Mouse (Mus musculus) hindbrain, embryonic 13.5 days (tissue): ENCODE measurements around the gene Ttll1. TPM values are rescaled to one million over a fixed set of nuclear protein-coding genes. Genes with fewer than 3 reads are reported as not detected.
"Not testable (repeated sequence)": the region's sequence is repeated elsewhere in the genome, so short reads cannot be mapped to it uniquely, and the experiment has no call there.

ENCODE experiments used
- ATAC-seq: fragments of 200-750 bp; cut with Nextera tagmentation; 2 replicates; pipeline ENCODE4 v1.8.0; 2017; ENCODE audit warnings: moderate TSS enrichment; ENCODE audit not compliant: low FRiP score
- H3K27ac ChIP-seq: fragments of 300-500 bp; sonication (generic); 2 replicates; pipeline ENCODE4 v1.5.1; 2015; ENCODE audit warnings: inconsistent platforms, mild to moderate bottlenecking, moderate library complexity
- H3K27me3 ChIP-seq: fragments of 300-500 bp; sonication (generic); 2 replicates; pipeline ENCODE4 v1.6.1; 2015; ENCODE audit warnings: mild to moderate bottlenecking, inconsistent platforms
- H3K36me3 ChIP-seq: fragments of 300-500 bp; sonication (generic); 2 replicates; pipeline ENCODE4 v1.6.1; 2015; ENCODE audit warnings: mild to moderate bottlenecking, inconsistent platforms
- H3K4me1 ChIP-seq: fragments of 300-500 bp; sonication (generic); replicated peaks from 2 replicates; pipeline ENCODE4 v1.6.1; 2015; ENCODE audit warnings: inconsistent platforms
- H3K4me2 ChIP-seq: fragments of 300-500 bp; sonication (generic); 2 replicates; pipeline ENCODE4 v1.6.1; 2015; ENCODE audit warnings: inconsistent platforms, mild to moderate bottlenecking, moderate library complexity
- H3K4me3 ChIP-seq: fragments of 300-500 bp; sonication (generic); 2 replicates; pipeline ENCODE4 v1.5.1; 2015; ENCODE audit warnings: mild to moderate bottlenecking, inconsistent platforms
- H3K9ac ChIP-seq: fragments of 300-500 bp; sonication (generic); 2 replicates; pipeline ENCODE4 v1.6.1; 2015; ENCODE audit warnings: mild to moderate bottlenecking, inconsistent platforms
- H3K9me3 ChIP-seq: fragments of 300-500 bp; sonication (generic); 2 replicates; pipeline ENCODE4 v1.6.1; 2016; ENCODE audit warnings: inconsistent platforms
- WGBS: fragments of 180-500 bp; shearing (Covaris S2); methylation state at CpG from one replicate; pipeline ENCODE4 v1.1.7; 2015; 5-methylcytosine and 5-hydroxymethylcytosine counted together
- polyA plus RNA-seq: library from polyadenylated mRNA; unstranded; fragments of >200 nt; fragmentation: Nextera tagmentation; extraction: Ambion mirVana; gene quantifications from 2 replicates; pipeline ENCODE4 v1.2.1, GENCODE M21; 2015

Ttll1 gene
- polyA plus RNA-seq, 1 experiment from 2014 or later: 113 TPM

DNA sequence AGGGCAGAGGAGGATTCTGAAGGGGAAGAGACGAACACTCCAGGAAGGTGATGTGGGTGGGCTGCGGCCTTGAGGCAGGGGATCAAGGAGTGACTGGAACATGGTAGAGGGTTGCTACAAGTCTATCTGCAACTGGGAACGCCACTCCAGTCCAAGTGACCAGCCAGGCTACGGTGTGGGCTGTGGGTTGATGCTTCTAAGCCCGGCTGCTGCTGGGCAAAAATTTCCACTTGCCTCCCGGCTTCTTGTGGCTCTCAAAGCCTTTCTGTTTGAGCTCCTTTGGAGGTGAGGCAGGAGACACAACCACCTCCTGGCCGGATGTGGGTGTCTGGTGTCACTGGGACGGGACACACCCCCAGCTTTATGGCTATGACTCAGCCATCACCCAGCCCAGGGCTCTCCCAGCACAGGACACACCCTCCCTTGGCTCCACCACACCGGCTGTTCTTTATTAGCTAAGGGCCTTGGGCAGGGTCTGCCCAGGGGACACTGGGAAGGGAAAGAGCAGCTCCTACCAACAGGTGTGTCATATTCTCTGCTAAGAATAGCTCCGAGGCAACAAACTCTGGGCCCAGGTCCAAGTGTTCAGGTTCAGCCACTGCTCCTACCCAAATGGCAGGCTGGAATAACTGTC, 36.7 kb downstream of the Ttll1 start:
- 71% methylated on average over 10 of the region's 10 CpGs for WGBS
- no peak for ATAC-seq
- no peaks in the 10 kb centered on the region for H3K9me3 ChIP-seq

DNA sequence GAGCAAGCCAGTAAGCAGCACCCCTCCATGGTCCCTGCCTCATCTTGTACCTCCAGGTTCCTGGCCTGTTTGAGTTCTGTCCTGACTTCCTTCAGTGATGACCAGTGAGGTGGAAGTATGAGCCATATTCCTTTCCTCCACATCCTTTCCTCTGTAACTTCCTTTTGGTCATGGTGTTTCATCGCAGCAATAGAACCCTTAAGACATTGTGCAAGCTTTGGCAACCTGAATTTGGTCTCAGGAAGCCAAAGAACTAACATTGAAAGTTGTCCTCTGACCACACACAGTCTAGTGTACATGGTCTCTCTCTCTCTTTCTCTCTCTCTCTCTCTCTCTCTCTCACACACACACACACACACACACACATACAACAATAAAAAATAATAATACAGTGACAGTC, 37.4 kb downstream of the Ttll1 start:
- Histone ChIP-seq H3K4me2 (no peak overlapping the region), H3K9me3 (no peaks in the 10 kb centered on the region), H3K27ac (no peak overlapping the region), H3K9ac (no peak overlapping the region), H3K36me3 (no peaks in the 10 kb centered on the region), H3K4me1 (0 out of 2 replicates have a peak, but pooled peaks cover 6% of the 10 kb centered on the region), H3K27me3 (no peaks in the 10 kb centered on the region), H3K4me3 (no peak overlapping the region)
- ATAC-seq: no peak
- WGBS: 100% methylated on average over 1 of the region's 1 CpGs

More for the DNA sequence above, 36.7 kb downstream of the Ttll1 start:
- 0 out of 2 replicates have a peak, but pooled peaks cover 6% of the 10 kb centered on the region for H3K4me1 ChIP-seq
- no peak overlapping the region for H3K9ac ChIP-seq
- no peak overlapping the region for H3K27ac ChIP-seq
- no peak overlapping the region for H3K4me2 ChIP-seq
- H3K4me3 ChIP-seq: no peak overlapping the region
- H3K27me3 ChIP-seq: no peaks in the 10 kb centered on the region
- H3K36me3 ChIP-seq: no peaks in the 10 kb centered on the region

DNA sequence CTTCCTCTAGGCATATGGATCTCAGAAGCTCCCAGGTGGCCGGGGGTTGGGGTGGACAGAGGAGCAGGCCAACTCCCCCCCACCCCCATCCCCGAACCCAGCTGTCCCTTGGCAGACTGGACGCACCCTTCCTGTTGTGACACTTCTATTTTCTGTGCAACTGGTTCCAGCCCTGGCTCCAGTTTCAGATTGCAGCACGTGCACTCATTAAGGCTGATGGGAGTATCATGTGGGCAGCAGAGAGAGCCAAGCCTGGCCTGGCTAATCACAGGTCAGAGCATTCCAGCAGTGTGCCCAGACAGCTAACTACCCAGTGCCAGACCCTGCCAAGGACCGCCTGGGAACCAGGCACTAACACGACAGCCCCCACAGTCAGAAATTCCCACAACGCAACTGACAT, 39.2 kb downstream of the Ttll1 start:
- ATAC-seq: no peak
- no peak overlapping the region for H3K4me2 ChIP-seq
- no peaks in the 10 kb centered on the region for H3K27me3 ChIP-seq
- 0 out of 2 replicates have a peak, but pooled peaks cover 6% of the 10 kb centered on the region for H3K4me1 ChIP-seq
- 80% methylated on average over 7 of the region's 7 CpGs for WGBS
- no peaks in the 10 kb centered on the region for H3K9me3 ChIP-seq
- H3K27ac ChIP-seq: no peak overlapping the region
- H3K4me3 ChIP-seq: no peak overlapping the region
- no peaks in the 10 kb centered on the region for H3K36me3 ChIP-seq
- H3K9ac ChIP-seq: no peak overlapping the region

GRCm38 (mm10) chr15:83470443-83470842, 40.2 kb downstream of the Ttll1 start:
- Histone ChIP-seq H3K27ac (no peak overlapping the region), H3K27me3 (no peaks in the 10 kb centered on the region), H3K9me3 (no peaks in the 10 kb centered on the region), H3K36me3 (no peaks in the 10 kb centered on the region), H3K9ac (no peak overlapping the region), H3K4me3 (no peak overlapping the region), H3K4me2 (no peak overlapping the region), H3K4me1 (0 out of 2 replicates have a peak, but pooled peaks cover 6% of the 10 kb centered on the region)
- no peak for ATAC-seq
- 85% methylated on average over 8 of the region's 8 CpGs for WGBS

DNA sequence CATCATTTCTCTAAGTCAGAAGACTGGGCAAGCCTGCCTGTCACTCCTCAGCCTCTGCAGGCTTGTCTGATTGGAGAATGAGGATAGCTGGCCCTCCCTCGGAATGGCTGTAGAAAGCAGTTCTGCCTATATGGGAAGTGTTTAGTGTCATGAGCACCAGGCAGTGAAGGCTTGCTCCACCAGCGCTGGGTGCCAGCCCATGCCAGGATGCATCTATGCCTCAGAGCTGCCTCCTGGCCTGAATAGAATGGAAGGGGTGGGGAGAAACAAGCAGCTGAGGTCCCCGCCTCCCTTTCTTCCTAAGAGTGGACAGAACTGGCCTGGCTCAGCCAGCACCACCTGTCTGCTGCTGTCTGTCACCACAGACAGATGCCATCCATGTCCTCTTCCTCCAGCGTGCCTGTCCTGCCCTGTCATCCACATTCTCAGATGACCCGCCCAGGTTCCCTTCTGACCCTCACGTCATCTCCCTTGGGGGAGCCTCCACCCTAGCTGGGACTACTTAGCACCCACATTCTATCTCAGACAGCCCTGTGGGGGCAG, 41.3 kb downstream of the Ttll1 start:
- Histone ChIP-seq H3K4me1 (0 out of 2 replicates have a peak, but pooled peaks cover 5% of the 10 kb centered on the region), H3K4me3 (no peak overlapping the region), H3K9me3 (no peaks in the 10 kb centered on the region), H3K9ac (no peak overlapping the region), H3K36me3 (no peaks in the 10 kb centered on the region), H3K27me3 (no peaks in the 10 kb centered on the region), H3K4me2 (no peak overlapping the region), H3K27ac (no peak overlapping the region)
- 74% methylated on average over 6 of the region's 6 CpGs for WGBS
- ATAC-seq: no peak

DNA sequence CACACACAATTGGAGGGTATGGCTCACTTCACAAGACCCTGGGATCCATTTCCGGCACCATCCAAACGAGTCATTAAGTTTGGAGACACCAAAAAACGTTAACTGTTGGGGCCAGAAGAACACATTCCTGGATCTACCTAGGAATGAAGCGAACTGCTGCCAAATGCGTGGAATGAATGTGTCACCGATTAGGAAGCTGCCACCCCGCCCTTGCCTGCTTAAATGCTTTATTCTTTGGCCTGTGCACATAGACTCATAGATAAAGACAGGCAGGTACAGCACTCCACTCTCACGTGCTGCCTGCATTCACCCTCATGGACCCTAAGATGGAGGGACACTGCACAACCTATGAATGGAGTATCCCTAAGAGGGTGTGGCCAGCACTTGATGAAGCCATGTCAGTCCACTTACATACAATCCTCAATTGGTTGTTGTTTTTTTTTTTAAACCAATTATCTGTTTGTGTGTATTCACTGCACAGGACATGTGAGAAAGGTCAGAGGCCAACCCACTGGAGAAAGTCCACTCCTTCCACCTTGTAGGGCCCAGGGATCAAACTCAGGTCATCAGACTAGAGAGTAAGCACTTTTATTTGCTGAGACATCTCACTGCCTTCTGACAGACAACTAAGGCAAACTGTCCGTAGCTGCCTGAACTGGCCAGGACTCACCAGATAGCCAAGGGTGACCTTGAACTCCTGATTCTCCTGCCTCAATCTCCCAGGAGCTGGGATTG, 43.3 kb downstream of the Ttll1 start:
- Histone ChIP-seq H3K9me3 (no peaks in the 10 kb centered on the region), H3K27ac (no peak overlapping the region), H3K27me3 (no peaks in the 10 kb centered on the region), H3K4me3 (no peak overlapping the region), H3K9ac (no peak overlapping the region), H3K4me1 (peaks cover 11% of the 10 kb centered on the region), H3K36me3 (no peaks in the 10 kb centered on the region), H3K4me2 (no peak overlapping the region)
- WGBS: 88% methylated on average over 9 of the region's 9 CpGs
- no peak for ATAC-seq

- ATAC-seq: no peak
- 81% methylated on average over 4 of the region's 4 CpGs for WGBS
- no peaks in the 10 kb centered on the region for H3K36me3 ChIP-seq
- H3K27ac ChIP-seq: no peak overlapping the region
- no peaks in the 10 kb centered on the region for H3K27me3 ChIP-seq
- no peaks in the 10 kb centered on the region for H3K9me3 ChIP-seq
- H3K9ac ChIP-seq: no peak overlapping the region
- peaks cover 11% of the 10 kb centered on the region for H3K4me1 ChIP-seq
- no peak overlapping the region for H3K4me2 ChIP-seq
- H3K4me3 ChIP-seq: no peak overlapping the region
Measured at GRCm38 (mm10) chr15:83466331-83466730, 44.4 kb downstream of the Ttll1 start.

DNA sequence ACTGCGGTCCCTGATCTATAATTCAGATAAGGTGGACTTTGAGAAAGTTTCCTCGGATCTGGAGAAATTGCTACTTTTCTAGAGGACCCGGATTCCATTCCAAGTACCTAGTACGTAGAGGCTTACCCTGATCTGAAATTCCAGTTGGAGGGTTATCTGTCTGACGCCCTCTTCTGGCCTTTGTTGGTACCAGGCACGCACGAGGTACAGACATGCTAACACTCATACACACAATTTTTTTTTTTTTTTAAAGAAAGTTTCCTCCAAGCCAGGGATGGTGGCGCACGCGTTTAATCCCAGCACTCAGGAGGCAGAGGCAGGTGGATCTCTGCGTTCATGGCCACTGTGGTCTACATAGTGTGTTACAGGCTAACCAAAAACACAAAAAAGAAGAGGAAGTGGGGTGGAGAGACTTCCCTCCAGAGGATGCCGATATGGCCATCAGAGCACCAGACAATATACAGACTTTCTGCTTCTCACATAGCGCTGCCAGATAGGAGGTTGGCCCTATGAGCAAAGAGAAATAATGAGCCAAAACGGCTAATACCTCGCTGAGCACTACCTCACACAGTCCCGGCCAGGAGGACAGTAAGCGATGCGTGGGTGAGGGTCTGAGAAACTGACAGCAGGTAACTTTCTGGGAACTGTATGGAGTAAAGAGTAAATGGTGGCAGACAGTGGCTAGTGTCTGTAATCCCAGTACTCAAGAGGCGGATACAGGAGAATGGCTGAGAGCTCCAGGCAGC, 45.6 kb downstream of the Ttll1 start:
- Histone ChIP-seq H3K36me3 (no peaks in the 10 kb centered on the region), H3K27me3 (no peaks in the 10 kb centered on the region), H3K4me3 (peak overlapping the region; percentile 66), H3K9ac (no peak overlapping the region), H3K9me3 (no peaks in the 10 kb centered on the region), H3K4me1 (peaks cover 11% of the 10 kb centered on the region), H3K4me2 (peak overlapping the region; percentile 87), H3K27ac (no peak overlapping the region)
- ATAC-seq: peak; percentile 1; the same call in 1 of the 2 replicates
- WGBS: 77% methylated on average over 19 of the region's 19 CpGs

GRCm38 (mm10) chr15:83464083-83464904, 46.4 kb downstream of the Ttll1 start, which contains the start of gene Pacsin2:
Pacsin2 (minus strand) TSS chr15:83464606.
- ATAC-seq: peak; percentile 98
- Histone ChIP-seq H3K4me3 (peak within 1 kb of the TSS; percentile 66), H3K4me1 (peaks cover 11% of the 10 kb centered on the region), H3K9ac (peak within 1 kb of the TSS; percentile 74), H3K27ac (no peak within 1 kb of the TSS), H3K4me2 (peak within 1 kb of the TSS; percentile 87), H3K27me3 (no peaks in the 10 kb centered on the region), H3K9me3 (no peaks in the 10 kb centered on the region), H3K36me3 (no peaks in the 10 kb centered on the region)
- WGBS: under 1% methylated on average over 58 of the region's 88 CpGs

GRCm38 (mm10) chr15:83463369-83464082, 47.2 kb downstream of the Ttll1 start:
- no peak for ATAC-seq
- Histone ChIP-seq H3K27ac (no peak overlapping the region), H3K9me3 (no peaks in the 10 kb centered on the region), H3K36me3 (no peaks in the 10 kb centered on the region), H3K4me2 (peak overlapping the region; percentile 87), H3K27me3 (no peaks in the 10 kb centered on the region), H3K4me3 (peak overlapping the region; percentile 66), H3K9ac (peak overlapping the region; percentile 74), H3K4me1 (peaks cover 11% of the 10 kb centered on the region)
- WGBS: 12% methylated on average over 17 of the region's 17 CpGs

DNA sequence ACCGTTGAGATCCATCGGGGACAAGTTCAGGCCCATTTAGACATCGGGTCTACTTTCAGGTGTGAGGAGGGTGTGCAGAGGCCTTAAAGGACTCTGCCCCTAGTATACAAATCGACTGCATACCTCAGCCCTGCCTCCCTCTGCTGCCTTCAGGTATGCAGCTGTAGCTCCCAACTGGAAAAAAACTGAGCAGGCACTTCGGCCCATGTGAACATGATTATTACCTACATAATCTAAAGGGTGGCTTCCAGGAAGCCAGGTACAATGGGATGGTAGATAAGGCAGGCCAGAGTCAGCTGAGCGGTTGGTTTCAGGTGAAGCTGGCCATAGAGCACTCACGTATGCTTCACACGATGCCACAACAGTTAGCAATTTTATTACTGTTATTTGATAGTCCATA, 48.3 kb downstream of the Ttll1 start:
- H3K9ac ChIP-seq, H3K4me2 ChIP-seq, H3K9me3 ChIP-seq, H3K36me3 ChIP-seq, H3K27me3 ChIP-seq, H3K4me3 ChIP-seq, ATAC-seq, H3K27ac ChIP-seq: not testable (repeated sequence)
- H3K4me1 ChIP-seq: peaks cover 11% of the 10 kb centered on the region
- WGBS: 92% methylated on average over 8 of the region's 8 CpGs
